Mouse (Mus musculus) right cerebral cortex, postnatal 4 days (tissue): ENCODE data around the gene Zzz3.

Experiments
- DNase-seq: peaks from one replicate; pipeline ENCODE4 v3.0.0-alpha.2; 2022

Gene Zzz3

DNA sequence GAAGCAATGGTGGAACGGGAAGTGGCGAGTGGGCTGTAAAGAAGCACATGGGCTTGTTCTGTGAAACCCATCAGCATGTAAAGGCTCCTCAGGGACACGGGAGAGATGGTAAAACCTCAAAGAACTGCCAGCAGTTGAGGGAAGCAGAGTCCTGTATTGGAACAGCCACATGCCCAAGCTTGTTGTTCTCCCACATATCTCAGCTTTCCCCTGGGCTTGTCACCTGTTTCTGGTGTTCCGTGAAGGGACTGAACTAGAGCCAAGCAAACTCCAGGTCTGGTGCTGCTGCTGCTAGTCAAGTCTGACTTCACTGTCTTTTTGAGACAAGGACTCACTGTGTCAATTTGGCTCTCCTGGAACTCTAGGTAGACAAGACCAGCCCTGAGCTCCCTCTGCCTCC, 72.0 kb downstream of the Zzz3 start:
- DNase-seq, result no peak

GRCm38 (mm10) chr3:152468032-152468431, 72.8 kb downstream of the Zzz3 start:
- DNase-seq, result no peak

- no peak for DNase-seq
Observed at GRCm38 (mm10) chr3:152468569-152469041, 73.3 kb downstream of the Zzz3 start.

- no peak for DNase-seq
Observed at GRCm38 (mm10) chr3:152469423-152470200, 74.3 kb downstream of the Zzz3 start.

DNA sequence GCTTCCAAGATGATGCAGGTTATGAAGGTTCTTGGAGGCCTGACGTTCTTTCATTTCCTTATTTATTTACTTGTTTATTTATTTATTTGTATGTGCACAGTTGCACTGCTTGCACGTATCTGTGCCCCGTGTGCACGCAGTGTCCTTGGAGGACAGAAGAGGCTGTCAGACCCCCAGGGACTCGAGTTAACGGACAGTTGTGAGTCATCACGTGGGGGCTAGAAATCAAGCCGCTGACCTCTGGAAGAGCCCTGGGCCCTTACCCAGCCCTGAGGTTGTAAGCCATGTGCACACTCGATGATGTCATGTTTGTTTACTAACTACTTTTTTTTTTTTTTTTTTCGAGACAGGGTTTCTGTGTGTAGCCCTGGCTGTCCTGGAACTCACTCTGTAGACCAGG, 75.1 kb downstream of the Zzz3 start:
- DNase-seq, result no peak

GRCm38 (mm10) chr3:152472676-152473075, 77.4 kb downstream of the Zzz3 start:
- no peak for DNase-seq

GRCm38 (mm10) chr3:152474582-152475277, 79.5 kb downstream of the Zzz3 start:
- DNase-seq, result peak; percentile 65

- no peak for DNase-seq
Observed at GRCm38 (mm10) chr3:152475278-152475669, 80.0 kb downstream of the Zzz3 start.

- DNase-seq, result no peak
Observed at GRCm38 (mm10) chr3:152475894-152476293, 80.6 kb downstream of the Zzz3 start.

GRCm38 (mm10) chr3:152477796-152478527, 82.7 kb downstream of the Zzz3 start:
- peak; percentile 37 for DNase-seq

DNA sequence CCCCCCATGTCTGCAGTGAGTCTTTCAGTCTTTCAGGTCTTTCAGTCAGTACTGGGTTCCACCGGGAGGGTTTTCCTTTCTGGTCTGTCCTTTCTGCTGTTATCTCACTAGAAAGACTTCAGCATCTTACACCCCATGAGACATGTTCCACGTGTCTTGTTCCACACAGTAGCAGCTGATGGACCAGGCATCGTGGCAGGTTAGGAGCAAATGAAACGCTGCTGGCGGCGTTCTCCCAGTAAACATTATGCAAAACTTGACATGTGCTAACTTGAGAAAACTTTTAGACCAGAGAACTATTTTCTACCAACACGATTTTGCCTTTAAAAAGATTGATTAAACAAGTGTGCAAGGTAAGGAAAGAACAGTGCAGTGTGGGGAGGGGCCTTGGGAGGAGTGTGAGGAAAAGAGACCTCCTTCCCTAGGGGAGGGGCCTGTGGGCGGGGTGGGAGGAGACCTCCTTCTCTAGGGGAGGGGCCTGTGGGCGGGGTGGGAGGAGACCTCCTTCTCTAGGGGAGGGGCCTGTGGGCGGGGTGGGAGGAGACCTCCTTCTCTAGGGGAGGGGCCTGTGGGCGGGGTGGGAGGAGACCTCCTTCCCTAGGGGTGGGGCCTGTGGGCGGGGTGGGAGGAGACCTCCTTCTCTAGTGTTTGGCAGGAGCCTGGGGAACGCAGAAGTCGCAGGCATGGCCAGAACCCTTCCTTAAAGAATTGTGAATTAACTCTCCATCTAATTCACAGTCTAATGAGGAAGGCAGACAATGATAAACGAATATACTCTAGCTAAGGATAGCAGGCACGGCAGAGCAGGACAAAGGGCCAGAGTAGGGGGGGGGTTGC, 83.5 kb downstream of the Zzz3 start:
- no peak for DNase-seq

DNA sequence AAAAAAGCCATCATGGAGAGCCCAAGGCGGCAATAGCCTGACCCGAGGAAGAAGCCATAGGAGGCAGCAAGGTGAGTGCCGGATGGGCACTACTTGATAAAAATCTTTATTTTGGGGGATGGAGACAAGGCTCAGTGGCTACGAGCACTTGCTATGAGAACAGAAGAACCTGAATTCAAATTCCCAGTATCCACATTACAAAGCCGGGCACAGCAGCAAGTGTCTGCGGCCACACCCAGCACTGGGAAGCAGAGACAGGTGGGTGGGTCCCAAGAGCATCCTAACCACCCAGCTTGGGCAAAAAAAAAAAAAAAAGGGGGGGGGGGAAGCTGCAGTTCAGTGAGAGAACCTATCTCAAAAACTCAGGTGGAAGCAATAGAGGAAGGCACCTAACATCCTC, 85.1 kb downstream of the Zzz3 start:
- DNase-seq, result no peak

DNA sequence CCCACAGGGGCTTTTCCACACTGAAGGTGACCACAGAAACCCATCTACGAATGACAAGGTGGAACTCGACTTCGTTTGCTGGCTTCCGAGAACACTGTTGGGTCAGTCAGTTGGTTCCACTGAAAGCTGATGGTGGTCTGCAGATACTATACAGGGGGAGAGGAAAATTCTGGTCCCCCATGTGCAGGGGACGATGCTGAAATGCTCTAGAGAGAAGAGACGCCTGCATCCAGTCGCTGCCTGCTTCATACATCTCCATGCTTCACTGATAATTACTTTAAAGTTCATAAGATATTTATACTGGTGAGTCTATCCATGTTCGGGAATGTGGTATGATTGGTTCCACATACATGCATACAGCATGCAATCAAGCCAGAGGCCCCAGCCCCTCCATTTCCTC, 86.9 kb downstream of the Zzz3 start:
- no peak for DNase-seq

- DNase-seq, result no peak
Observed at GRCm38 (mm10) chr3:152483800-152484199, 88.5 kb downstream of the Zzz3 start.

- no peak for DNase-seq
Observed at GRCm38 (mm10) chr3:152484206-152484605, 88.9 kb downstream of the Zzz3 start.

- no peak for DNase-seq
Observed at GRCm38 (mm10) chr3:152488964-152489363, 93.7 kb downstream of the Zzz3 start.

- DNase-seq, result no peak
Observed at GRCm38 (mm10) chr3:152490423-152490822, 95.2 kb downstream of the Zzz3 start.

GRCm38 (mm10) chr3:152492241-152492640, 97.0 kb downstream of the Zzz3 start:
- no peak for DNase-seq

DNA sequence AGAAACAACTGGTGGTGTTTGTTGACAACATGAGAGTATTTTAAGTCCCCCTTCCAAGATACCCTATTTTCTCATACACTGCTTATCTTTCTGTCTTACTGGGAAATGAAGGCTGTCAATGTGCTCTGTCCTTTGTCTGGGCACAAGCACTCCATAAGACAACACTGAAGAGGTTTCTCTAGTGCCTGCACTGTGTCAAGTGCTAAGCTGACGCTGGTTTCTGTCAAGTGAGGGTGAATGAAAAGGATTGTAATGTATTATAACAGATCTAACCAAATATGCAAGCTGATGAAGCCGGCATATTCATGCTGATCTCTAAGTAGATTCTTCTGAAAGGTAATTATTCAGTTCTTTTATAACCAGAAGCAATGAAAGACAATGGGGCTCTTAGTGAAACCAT, 98.5 kb downstream of the Zzz3 start:
- no peak for DNase-seq

DNA sequence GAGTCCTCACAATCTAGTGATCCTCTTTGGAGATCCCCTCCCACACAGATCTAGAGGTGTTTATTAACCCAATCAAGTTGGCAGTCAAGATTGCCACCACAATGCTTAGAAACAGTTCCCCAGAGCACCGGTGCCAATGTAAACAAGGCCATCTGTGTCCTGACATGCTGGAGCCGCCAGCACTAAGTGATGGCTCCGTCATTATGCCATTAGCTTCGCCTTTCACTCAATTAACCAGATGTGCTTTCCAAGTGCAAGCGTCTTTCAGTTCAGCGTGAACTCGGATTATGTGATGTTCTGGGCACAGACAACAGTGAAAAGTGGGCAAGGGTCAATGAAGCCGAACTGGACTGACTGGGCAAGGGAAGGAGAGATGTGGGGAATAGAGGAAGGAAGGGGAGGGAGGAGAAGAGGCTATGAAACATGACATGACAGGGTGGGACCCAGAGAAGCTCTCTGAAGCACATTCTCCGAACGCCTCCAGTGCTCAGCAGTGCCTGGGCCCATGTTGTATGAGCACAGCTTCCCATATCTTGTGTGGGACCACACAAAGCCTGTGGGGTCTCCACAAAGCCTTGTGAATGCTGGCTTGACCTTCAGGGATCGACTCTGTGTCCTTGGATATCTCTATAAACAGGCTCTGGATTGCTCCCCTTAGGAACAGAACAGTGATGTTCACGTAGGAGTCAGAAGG, 99.5 kb downstream of the Zzz3 start:
- no peak for DNase-seq

- DNase-seq, result no peak
Observed at GRCm38 (mm10) chr3:152495415-152495898, 100.2 kb downstream of the Zzz3 start.

DNA sequence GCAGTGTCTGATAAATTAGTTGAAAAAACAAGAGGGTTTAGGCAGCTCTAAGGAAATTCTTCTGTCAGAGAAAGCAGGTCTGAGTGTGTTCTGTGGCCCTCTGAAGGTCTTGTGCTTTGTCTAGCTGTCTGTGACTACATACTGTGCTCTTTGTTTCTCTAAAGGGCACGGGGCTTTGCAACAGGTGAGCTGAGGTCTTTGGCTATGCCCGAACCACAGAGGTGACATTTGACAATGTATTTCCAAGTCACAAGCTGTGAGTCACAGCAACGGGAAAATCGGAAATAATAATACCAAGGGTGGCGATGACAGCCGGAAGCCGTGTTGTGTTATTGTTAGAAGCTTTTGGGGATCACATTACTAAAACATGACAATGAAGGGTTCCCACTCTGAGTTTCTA, 101.8 kb downstream of the Zzz3 start:
- no peak for DNase-seq
